Mouse (Mus musculus) hindbrain, embryonic 14.5 days (tissue): ENCODE data around the gene Cd37. TPM values are rescaled to one million over a fixed set of nuclear protein-coding genes. Genes with fewer than 3 reads are reported as not detected.
"Not testable (repeated sequence)": the region's sequence is repeated elsewhere in the genome, so short reads cannot be mapped to it uniquely, and the experiment has no call there.

Source experiments
- ATAC-seq: fragments of 200-750 bp; cut with Nextera tagmentation; 2 replicates; pipeline ENCODE4 v1.8.0; 2017; ENCODE audit warnings: moderate number of reproducible peaks, mild to moderate bottlenecking, moderate TSS enrichment, moderate library complexity; ENCODE audit not compliant: low FRiP score
- DNase-seq: peaks from one replicate; pipeline ENCODE4 v3.0.0-alpha.2; 2015; ENCODE audit warnings: low spot score
- H3K27ac ChIP-seq: fragments of 300-500 bp; sonication (generic); 2 replicates; pipeline ENCODE4 v1.5.1; 2014; ENCODE audit warnings: mild to moderate bottlenecking, moderate library complexity
- H3K27me3 ChIP-seq: fragments of 300-500 bp; sonication (generic); 2 replicates; pipeline ENCODE4 v1.6.1; 2014; ENCODE audit warnings: mild to moderate bottlenecking, low read length, mixed read lengths; ENCODE audit not compliant: control insufficient read depth, insufficient read depth
- H3K36me3 ChIP-seq: fragments of 300-500 bp; sonication (generic); replicated peaks from 2 replicates; pipeline ENCODE4 v1.6.1; 2014; ENCODE audit not compliant: control insufficient read depth, insufficient read depth
- H3K4me1 ChIP-seq: fragments of 300-500 bp; sonication (generic); replicated peaks from 2 replicates; pipeline ENCODE4 v1.6.1; 2014; ENCODE audit warnings: antibody characterized with exemption, low read length, mixed read lengths; ENCODE audit not compliant: control insufficient read depth, insufficient read depth
- H3K4me2 ChIP-seq: fragments of 300-500 bp; sonication (generic); replicated peaks from 2 replicates; pipeline ENCODE4 v1.6.1; 2014; ENCODE audit warnings: mild to moderate bottlenecking, moderate library complexity
- H3K4me3 ChIP-seq: fragments of 300-500 bp; sonication (generic); replicated peaks from 2 replicates; pipeline ENCODE4 v1.5.1; 2014; ENCODE audit warnings: mild to moderate bottlenecking, low read length
- H3K9ac ChIP-seq: fragments of 300-500 bp; sonication (generic); 2 replicates; pipeline ENCODE4 v1.6.1; 2014
- H3K9me3 ChIP-seq: fragments of 300-500 bp; sonication (generic); 2 replicates; pipeline ENCODE4 v1.6.1; 2016; ENCODE audit warnings: low read length; ENCODE audit not compliant: control insufficient read depth
- WGBS: fragments of 180-500 bp; shearing (Covaris S2); extraction: QIAGEN DNeasy Blood & Tissue Kit; methylation state at CpG from one replicate; pipeline ENCODE4 v1.1.7; 2014; 5-methylcytosine and 5-hydroxymethylcytosine counted together
- polyA plus RNA-seq: library from polyadenylated mRNA; unstranded; fragments of >200 nt; fragmentation: Nextera tagmentation; extraction: Ambion mirVana; gene quantifications from 2 replicates; pipeline ENCODE4 v1.2.1, GENCODE M21; 2014

Cd37 gene
- polyA plus RNA-seq, 1 experiment from 2014 or later: 0.94 TPM

DNA sequence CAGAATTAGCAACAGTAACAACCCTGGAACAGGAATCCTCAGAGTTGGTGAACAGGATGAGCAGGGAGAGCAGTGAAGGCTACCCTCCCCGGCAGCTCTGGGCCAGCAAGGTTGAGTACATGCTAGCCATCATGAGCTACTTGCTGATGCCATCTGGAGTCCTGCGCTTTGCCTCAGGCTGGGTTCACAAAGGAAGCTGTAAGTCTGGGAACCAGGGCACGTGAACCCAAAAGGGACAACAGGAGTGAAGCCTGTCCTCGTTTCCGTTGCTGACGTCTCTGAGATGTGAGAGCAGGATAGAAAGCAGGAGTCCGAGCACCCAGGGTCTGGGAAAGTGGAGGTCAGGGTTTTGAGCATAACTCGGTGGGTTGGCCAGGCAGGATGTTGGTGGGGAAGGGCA lies 20.4 kb upstream of the Cd37 start:
- Histone ChIP-seq H3K9ac (no peak overlapping the region), H3K27ac (no peak overlapping the region), H3K27me3 (no peaks in the 10 kb centered on the region), H3K36me3 (no peaks in the 10 kb centered on the region), H3K4me1 (no peaks in the 10 kb centered on the region), H3K9me3 (no peaks in the 10 kb centered on the region), H3K4me3 (no peak overlapping the region), H3K4me2 (no peak overlapping the region)
- DNase-seq (no peak), ATAC-seq (no peak)
- 84% methylated on average over 8 of the region's 8 CpGs for WGBS

DNA sequence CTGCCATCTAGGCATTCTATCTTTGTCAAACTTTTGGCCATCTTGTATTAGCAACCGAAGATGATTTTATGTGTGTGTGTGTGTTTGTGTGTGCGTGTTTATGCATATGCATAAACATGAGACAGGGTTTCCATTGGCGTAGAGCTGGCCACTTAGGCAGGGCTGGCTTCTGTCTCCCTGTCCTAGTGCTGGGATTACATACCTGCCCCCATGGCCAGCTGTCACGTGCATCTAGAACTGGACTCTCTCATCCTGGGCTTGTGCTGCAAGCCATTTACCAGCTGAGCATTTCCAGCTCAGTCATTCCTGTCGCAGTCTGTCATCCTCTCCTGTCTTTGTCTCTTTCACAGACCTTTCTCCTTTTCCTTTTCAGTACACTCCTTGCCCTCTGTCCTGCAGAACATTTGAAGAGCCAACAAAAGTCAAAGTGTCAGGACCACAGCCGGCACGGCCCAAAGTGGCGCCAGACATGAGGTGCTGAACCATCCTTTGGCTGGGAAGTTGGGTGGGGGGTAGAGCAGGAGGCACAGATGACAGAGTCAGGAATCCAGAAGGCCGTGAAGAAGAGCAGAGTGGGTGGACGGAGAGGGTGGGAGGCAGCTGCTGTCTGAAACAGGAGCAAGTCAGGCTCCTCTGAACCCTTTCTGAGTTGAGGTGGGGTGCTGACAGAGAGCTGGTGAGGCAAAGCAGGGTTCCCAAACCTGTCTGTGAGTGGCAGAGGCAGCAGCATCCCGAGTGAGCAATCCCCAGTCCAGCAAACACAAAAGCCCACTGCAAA lies 18.3 kb upstream of the Cd37 start:
- WGBS: 60% methylated on average over 11 of the region's 11 CpGs
- ATAC-seq (no peak), DNase-seq (no peak)
- Histone ChIP-seq H3K4me3 (no peak overlapping the region), H3K9me3 (no peaks in the 10 kb centered on the region), H3K27me3 (no peaks in the 10 kb centered on the region), H3K27ac (no peak overlapping the region), H3K9ac (no peak overlapping the region), H3K4me2 (no peak overlapping the region), H3K36me3 (no peaks in the 10 kb centered on the region), H3K4me1 (no peaks in the 10 kb centered on the region)

DNA sequence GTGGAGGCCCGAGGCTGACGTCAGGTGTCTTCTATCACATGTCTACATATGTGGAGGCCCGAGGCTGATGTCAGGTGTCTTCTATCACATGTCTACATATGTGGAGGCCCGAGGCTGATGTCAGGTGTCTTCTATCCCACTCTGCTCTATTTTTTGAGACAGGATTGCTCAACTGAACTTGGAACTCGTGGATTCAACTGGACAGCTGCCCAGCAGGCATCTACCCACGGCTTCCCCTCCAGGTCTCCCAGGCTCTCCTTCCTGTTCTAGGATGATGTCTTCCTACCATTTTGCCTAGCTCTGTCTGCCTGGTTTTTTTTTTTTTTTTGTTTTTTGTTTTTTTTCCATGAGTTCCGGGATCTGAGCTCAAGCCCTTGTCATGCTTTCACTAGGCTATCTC lies 16.9 kb upstream of the Cd37 start:
- not testable (repeated sequence) for ATAC-seq, H3K4me3 ChIP-seq, H3K27ac ChIP-seq, H3K4me2 ChIP-seq, DNase-seq, H3K9me3 ChIP-seq, H3K9ac ChIP-seq, H3K36me3 ChIP-seq, H3K27me3 ChIP-seq, H3K4me1 ChIP-seq
- WGBS: 82% methylated on average over 5 of the region's 7 CpGs

DNA sequence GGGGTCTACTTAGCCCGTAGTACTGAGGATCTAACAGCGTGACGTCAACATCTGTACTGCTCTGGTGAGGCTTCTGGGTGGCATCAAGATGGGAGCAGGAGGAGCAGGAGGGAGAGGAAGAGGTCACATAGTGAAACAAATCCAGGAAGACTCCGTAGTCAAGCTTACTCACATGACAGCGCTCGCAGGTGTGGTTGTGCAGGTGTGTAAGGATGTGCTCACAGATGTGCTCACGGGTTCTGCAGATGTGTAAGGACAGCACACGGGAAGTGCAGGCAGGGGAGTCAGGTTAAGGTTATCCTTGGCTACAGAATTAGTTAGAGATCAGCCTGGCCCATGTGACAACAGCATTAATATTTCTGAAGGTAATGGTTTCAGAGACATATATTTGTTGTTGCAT lies 14.9 kb upstream of the Cd37 start:
- WGBS: 91% methylated on average over 8 of the region's 8 CpGs
- no peaks in the 10 kb centered on the region for H3K27me3 ChIP-seq
- no peak for DNase-seq
- no peaks in the 10 kb centered on the region for H3K9me3 ChIP-seq
- H3K27ac ChIP-seq: no peak overlapping the region
- no peak for ATAC-seq
- H3K4me2 ChIP-seq: no peak overlapping the region
- no peak overlapping the region for H3K4me3 ChIP-seq
- H3K9ac ChIP-seq: no peak overlapping the region
- no peaks in the 10 kb centered on the region for H3K36me3 ChIP-seq
- no peaks in the 10 kb centered on the region for H3K4me1 ChIP-seq

DNA sequence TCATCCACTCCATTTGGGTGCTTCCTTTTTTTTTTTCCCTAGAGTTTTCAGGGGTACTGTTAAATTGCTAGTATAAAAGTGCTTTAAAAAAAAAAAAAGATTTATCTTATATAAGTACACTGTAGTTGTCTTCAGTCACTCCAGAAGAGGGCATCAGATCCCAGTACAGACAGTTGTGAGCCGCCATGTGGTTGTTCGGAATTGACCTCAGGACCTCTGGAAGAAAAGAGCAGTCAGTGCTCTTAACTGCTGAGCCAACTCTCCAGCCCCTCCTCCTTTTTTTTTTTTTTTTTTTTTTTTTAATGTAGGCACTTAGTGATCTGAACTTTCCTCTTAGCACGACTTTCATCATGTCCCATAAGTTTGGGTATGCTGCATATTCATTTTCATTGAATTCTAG lies 8.8 kb upstream of the Cd37 start:
- H3K4me2 ChIP-seq: no peak overlapping the region
- WGBS: 45% methylated on average over 3 of the region's 3 CpGs

DNA sequence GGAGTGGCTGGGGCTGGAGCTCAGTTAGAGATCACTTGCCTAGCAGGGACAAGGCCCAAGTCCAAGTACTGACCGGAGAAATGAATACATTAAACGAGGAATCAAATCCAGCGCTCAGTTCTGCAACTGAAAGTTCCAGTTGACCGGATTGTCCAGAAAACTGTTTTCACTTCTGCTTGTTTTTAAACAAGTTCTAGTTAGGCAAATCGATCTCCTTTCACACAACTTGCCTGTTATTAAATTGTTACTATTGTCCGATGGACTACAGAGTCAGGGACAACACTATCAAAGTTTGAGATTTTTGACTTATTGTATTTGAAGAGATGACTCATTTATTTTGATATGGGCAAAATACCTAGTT lies 2.5 kb upstream of the Cd37 start:
- Histone ChIP-seq H3K9me3 (no peaks in the 10 kb centered on the region), H3K27me3 (peaks cover 9% of the 10 kb centered on the region), H3K4me2 (peak overlapping the region; percentile 69), H3K9ac (0 out of 2 replicates have a peak overlapping the region, but pooled peaks have one; percentile 51), H3K4me3 (peak overlapping the region; percentile 39; the same call in 1 of the 2 replicates), H3K36me3 (no peaks in the 10 kb centered on the region), H3K27ac (no peak overlapping the region), H3K4me1 (peaks cover 10% of the 10 kb centered on the region)
- no peak for DNase-seq
- 74% methylated on average over 6 of the region's 6 CpGs for WGBS
- no peak for ATAC-seq

More for the DNA sequence above, 8.8 kb upstream of the Cd37 start:
- ATAC-seq (no peak), DNase-seq (no peak)
- Histone ChIP-seq H3K36me3 (no peaks in the 10 kb centered on the region), H3K4me1 (no peaks in the 10 kb centered on the region), H3K9me3 (no peaks in the 10 kb centered on the region), H3K27me3 (no peaks in the 10 kb centered on the region), H3K27ac (no peak overlapping the region), H3K9ac (no peak overlapping the region), H3K4me3 (no peak overlapping the region)

DNA sequence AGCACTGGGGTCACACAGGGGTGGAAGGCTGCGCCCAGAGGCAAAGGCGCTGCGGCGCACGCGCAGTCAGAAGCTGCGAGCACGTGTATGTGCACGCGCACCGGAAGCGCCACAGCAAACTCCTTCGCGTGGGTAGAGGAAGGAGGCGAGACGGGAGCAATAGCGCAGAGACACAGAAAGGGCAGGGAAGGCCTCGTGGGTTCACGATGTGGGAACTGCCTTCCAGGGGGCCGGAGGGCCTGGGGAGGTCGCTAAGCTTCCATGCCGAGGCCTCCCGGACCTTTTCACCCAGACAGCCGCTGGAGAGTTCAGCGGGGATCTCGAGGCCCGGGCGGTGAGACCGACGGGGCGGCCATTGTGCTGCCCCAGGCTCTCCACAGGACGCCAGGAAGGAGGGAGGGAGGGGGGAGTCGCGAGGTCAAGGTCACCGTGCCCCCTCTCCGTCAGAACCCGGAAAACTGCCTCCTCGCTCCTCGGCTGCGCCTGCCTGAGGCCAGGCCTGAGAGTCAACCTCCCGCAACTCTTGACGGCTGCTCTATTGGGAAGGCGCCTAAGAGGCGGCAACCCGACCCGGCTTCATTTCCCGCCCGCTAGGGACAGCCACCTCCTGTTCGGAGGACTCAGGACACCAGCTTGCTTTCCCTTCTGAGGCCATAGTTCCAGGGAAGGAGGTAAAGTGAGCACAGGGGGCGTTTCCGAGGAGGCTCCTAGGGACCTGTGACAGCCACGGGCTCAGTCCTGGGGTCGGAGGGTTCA lies 1.9 kb upstream of the Cd37 start, which contains the start of gene Slc6a16:
TSS of gene Slc6a16 (plus strand) at position 453 of the 756 bp plus-strand sequence.
- peak within 1 kb of the TSS; percentile 69 for H3K4me2 ChIP-seq
- H3K4me3 ChIP-seq: peak within 1 kb of the TSS; percentile 39
- H3K4me1 ChIP-seq: peaks cover 10% of the 10 kb centered on the region
- H3K27me3 ChIP-seq: peaks cover 9% of the 10 kb centered on the region
- H3K36me3 ChIP-seq: no peaks in the 10 kb centered on the region
- H3K27ac ChIP-seq: no peak within 1 kb of the TSS
- peak; percentile 71 for DNase-seq
- ATAC-seq: peak; percentile 53; the same call in 1 of the 2 replicates
- WGBS: 7% methylated on average over 53 of the region's 53 CpGs
- H3K9ac ChIP-seq: peak within 1 kb of the TSS; percentile 51; the same call in 1 of the 2 replicates
- no peaks in the 10 kb centered on the region for H3K9me3 ChIP-seq

DNA sequence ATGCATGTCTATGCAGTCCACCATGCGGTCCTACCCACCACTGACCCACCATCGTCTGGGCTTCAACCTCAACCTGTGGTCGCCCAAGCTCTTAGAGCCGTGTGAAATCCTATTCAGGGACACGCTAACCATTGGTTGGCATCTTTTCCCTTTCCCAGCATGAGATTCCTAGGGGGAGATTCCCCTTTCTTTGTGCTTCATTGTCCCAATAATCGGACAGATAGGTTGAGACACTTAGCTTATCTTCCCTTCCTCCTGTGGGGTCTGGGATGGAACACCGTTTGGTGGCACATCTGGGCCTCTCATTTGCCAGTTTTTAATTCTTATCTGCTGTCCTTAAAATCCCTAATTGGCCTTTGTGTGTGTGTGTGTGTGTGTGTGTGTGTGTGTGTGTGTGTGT lies 1.2 kb upstream of the Cd37 start:
- H3K36me3 ChIP-seq: no peaks in the 10 kb centered on the region
- ATAC-seq (no peak), DNase-seq (no peak)
- H3K4me2 ChIP-seq: peak overlapping the region; percentile 69
- peaks cover 9% of the 10 kb centered on the region for H3K27me3 ChIP-seq
- no peak overlapping the region for H3K27ac ChIP-seq
- H3K4me1 ChIP-seq: peaks cover 11% of the 10 kb centered on the region
- WGBS: 75% methylated on average over 7 of the region's 7 CpGs
- H3K9me3 ChIP-seq: no peaks in the 10 kb centered on the region
- H3K4me3 ChIP-seq: no peak overlapping the region
- no peak overlapping the region for H3K9ac ChIP-seq
